Mouse (Mus musculus) T-helper 1 cell (primary cell): Measurements from ENCODE around the gene Myo15b.
"Not testable (repeated sequence)": the region's sequence is repeated elsewhere in the genome, so short reads cannot be mapped to it uniquely, and the experiment has no call there.

Experiments used
- in situ Hi-C: fragments of 300-600 bp; cut with MboI, MseI; formaldehyde crosslinking; loops from one replicate; pipeline ENCODE4 v1.15.1; 2025; ENCODE audit warnings: high pct_unique_total_duplicates

Gene Myo15b

GRCm38 (mm10) chr11:115830550-115831325 is 27.5 kb upstream of the Myo15b start:
- in situ Hi-C loops: no loop called here

- in situ Hi-C loops: no loop called here
Measured at GRCm38 (mm10) chr11:115831518-115831917, 26.7 kb upstream of the Myo15b start.

GRCm38 (mm10) chr11:115832064-115832463 is 26.1 kb upstream of the Myo15b start:
- in situ Hi-C loops: no loop called here

GRCm38 (mm10) chr11:115832523-115832922 is 25.7 kb upstream of the Myo15b start:
- in situ Hi-C loops: no loop called here

GRCm38 (mm10) chr11:115833021-115833513 is 25.1 kb upstream of the Myo15b start:
- in situ Hi-C loops: no loop called here

GRCm38 (mm10) chr11:115834033-115834432 is 24.2 kb upstream of the Myo15b start:
- in situ Hi-C loops: no loop called here

GRCm38 (mm10) chr11:115836656-115837395 is 21.4 kb upstream of the Myo15b start:
- in situ Hi-C loops: no loop called here

- in situ Hi-C loops: no loop called here
Measured at GRCm38 (mm10) chr11:115837606-115838345, 20.4 kb upstream of the Myo15b start.

GRCm38 (mm10) chr11:115838895-115839311 is 19.3 kb upstream of the Myo15b start:
- in situ Hi-C loops: no loop called here

- in situ Hi-C loops: no loop called here
Measured at GRCm38 (mm10) chr11:115839732-115840131, 18.5 kb upstream of the Myo15b start.

GRCm38 (mm10) chr11:115841044-115841443 is 17.2 kb upstream of the Myo15b start:
- in situ Hi-C loops: no loop called here

- in situ Hi-C loops: no loop called here
Measured at GRCm38 (mm10) chr11:115841961-115842550, 16.1 kb upstream of the Myo15b start.

GRCm38 (mm10) chr11:115843141-115843890 is 14.9 kb upstream of the Myo15b start:
- in situ Hi-C loops: no loop called here

GRCm38 (mm10) chr11:115843891-115844239 is 14.3 kb upstream of the Myo15b start:
- in situ Hi-C loops: no loop called here

GRCm38 (mm10) chr11:115844240-115844639 is 14.0 kb upstream of the Myo15b start:
- in situ Hi-C loops: no loop called here

- in situ Hi-C loops: no loop called here
Measured at GRCm38 (mm10) chr11:115845819-115846218, 12.4 kb upstream of the Myo15b start.

- in situ Hi-C loops: no loop called here
Measured at GRCm38 (mm10) chr11:115854674-115855073, 3.5 kb upstream of the Myo15b start.

GRCm38 (mm10) chr11:115857146-115857545 is 1.1 kb upstream of the Myo15b start:
- in situ Hi-C loops: not testable (repeated sequence)

GRCm38 (mm10) chr11:115857936-115858335 is 270 bp upstream of the Myo15b start:
- in situ Hi-C loops: no loop called here

GRCm38 (mm10) chr11:115859143-115859945 is 1.1 kb downstream of the Myo15b start:
- in situ Hi-C loops: no loop called here
